Mouse (Mus musculus): ENCODE results near the gene Neil1. TPM values are rescaled to one million over a fixed set of nuclear protein-coding genes. Genes with fewer than 3 reads are reported as not detected.

Neil1 gene
- polyA plus RNA-seq (2014; fragmentation: Illumina TruSeq; extraction: RNeasy Lipid Tissue Mini Kit (QIAGEN cat#74804); ENCODE audit: low read depth, low replicate concordance), result not detected

GRCm38 (mm10) chr9:57148144-57148878 is at the start of gene Neil1:
TSS of gene Neil1 (minus strand) at chr9:57148305.

DNA sequence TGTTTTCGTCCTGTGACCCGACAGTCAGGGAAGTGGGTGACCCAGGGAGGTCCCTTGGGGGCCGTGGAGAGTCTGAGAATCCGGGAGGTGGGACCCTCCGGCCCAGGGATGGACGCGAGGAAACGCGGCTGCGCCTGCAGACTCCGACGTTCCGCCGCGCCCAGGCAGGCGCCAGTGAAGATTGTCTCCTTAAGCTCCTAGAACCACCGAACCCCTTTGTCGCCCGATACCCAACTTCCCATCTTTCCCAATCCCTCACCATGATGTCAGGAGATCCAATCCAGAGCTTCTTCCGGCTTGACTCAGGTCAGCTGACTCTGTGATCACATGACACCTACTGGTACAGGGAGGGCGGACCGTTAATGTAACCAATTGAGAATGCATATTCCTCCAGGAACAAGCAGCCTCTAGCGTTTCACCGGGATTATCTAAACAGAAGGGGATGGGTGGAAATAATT is 9.9 kb upstream of the Neil1 start, which contains the start of gene Commd4:
Gene Commd4, minus strand, starts transcription at position 319 of the 458 bp plus-strand sequence.

DNA sequence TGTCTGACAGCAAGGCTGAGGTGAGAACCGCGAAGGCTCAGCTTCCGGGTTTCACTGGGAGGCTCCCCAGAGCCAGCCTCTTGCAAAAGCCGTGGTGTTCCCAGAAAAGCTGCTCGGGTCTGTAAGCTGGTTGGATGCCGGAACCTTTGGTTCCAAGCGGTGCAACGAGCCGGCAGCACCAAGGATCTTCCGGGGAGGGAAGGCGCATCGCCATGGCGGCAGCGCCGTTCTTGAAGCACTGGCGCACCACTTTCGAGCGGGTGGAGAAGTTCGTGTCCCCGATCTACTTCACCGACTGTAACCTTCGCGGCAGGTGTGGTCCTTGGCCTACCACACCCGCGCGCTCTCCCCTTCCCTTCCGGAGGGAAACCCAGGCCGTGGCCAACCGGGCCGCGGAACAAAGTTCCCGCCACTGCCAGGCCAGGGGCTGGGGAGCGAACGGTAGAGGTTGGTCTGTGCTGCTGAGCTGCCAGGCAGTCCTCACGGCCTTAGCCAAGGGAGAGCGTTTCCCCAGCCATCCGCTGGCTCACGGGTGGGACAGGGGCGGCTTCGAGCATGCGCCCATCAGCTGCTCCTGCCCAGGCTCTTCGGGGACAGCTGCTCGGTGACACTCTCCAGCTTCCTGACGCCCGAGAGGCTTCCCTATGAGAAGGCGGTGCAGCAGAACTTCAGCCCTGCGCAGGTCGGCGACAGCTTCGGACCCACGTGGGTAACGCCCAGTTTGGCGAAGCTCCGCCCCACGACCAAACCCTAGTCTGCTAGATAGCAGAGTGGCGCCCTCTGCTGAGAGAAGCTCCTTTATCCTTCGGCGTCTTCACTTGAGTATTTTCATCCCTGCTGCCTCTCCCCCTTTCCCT is 17.3 kb downstream of the Neil1 start, which contains the start of gene Man2c1:
Gene Man2c1, plus strand, starts transcription at position 114 of the 857 bp plus-strand sequence.

Other genes starting within 250 kb of the Neil1 start
- gene Snx33, start 219.9 kb downstream of the Neil1 start, polyA plus RNA-seq (2014; fragmentation: Illumina TruSeq; extraction: RNeasy Lipid Tissue Mini Kit (QIAGEN cat#74804); ENCODE audit: low read depth, low replicate concordance), result 2.4 TPM
- gene Imp3, start 210.8 kb downstream of the Neil1 start, polyA plus RNA-seq (2014; fragmentation: Illumina TruSeq; extraction: RNeasy Lipid Tissue Mini Kit (QIAGEN cat#74804); ENCODE audit: low read depth, low replicate concordance), result 12.1 TPM
- 35.1 TPM for gene Snupn, start 197.4 kb downstream of the Neil1 start, polyA plus RNA-seq (2014; fragmentation: Illumina TruSeq; extraction: RNeasy Lipid Tissue Mini Kit (QIAGEN cat#74804); ENCODE audit: low read depth, low replicate concordance)
- gene Ptpn9, start 153.4 kb downstream of the Neil1 start, polyA plus RNA-seq (2014; fragmentation: Illumina TruSeq; extraction: RNeasy Lipid Tissue Mini Kit (QIAGEN cat#74804); ENCODE audit: low read depth, low replicate concordance), result 24.0 TPM
- 42.0 TPM for gene Sin3a, start 76.3 kb downstream of the Neil1 start, polyA plus RNA-seq (2014; fragmentation: Illumina TruSeq; extraction: RNeasy Lipid Tissue Mini Kit (QIAGEN cat#74804); ENCODE audit: low read depth, low replicate concordance)
- 13.0 TPM for gene Man2c1, start 17.6 kb downstream of the Neil1 start, polyA plus RNA-seq (2014; fragmentation: Illumina TruSeq; extraction: RNeasy Lipid Tissue Mini Kit (QIAGEN cat#74804); ENCODE audit: low read depth, low replicate concordance)
- gene Commd4, start 10.0 kb upstream of the Neil1 start, polyA plus RNA-seq (2014; fragmentation: Illumina TruSeq; extraction: RNeasy Lipid Tissue Mini Kit (QIAGEN cat#74804); ENCODE audit: low read depth, low replicate concordance), result 3.4 TPM
- gene Trcg1, start 88.3 kb upstream of the Neil1 start, polyA plus RNA-seq (2014; fragmentation: Illumina TruSeq; extraction: RNeasy Lipid Tissue Mini Kit (QIAGEN cat#74804); ENCODE audit: low read depth, low replicate concordance), result not detected
- gene 1700017B05Rik, start 114.3 kb upstream of the Neil1 start, polyA plus RNA-seq (2014; fragmentation: Illumina TruSeq; extraction: RNeasy Lipid Tissue Mini Kit (QIAGEN cat#74804); ENCODE audit: low read depth, low replicate concordance), result 5.3 TPM